Mouse (Mus musculus) E14TG2a.4 (cell line): ENCODE measurements around the gene Ptpn14.

Experiments
- H3K27me3 ChIP-seq: 2 replicates; pipeline ENCODE4 v1.6.1; 2014; ENCODE audit warnings: low read length, control low read depth; ENCODE audit not compliant: insufficient read depth
- H3K36me3 ChIP-seq: 2 replicates; pipeline ENCODE4 v1.6.1; 2014; ENCODE audit warnings: low read length, control low read depth; ENCODE audit not compliant: insufficient read depth
- H3K4me1 ChIP-seq: replicated peaks from 2 replicates; pipeline ENCODE4 v1.6.1; 2014; ENCODE audit warnings: low read depth, low read length, control low read depth
- H3K4me3 ChIP-seq: replicated peaks from 2 replicates; pipeline ENCODE4 v1.5.1; 2014; ENCODE audit warnings: mild to moderate bottlenecking, low read length
- H3K9me3 ChIP-seq: 2 replicates; pipeline ENCODE4 v1.6.1; 2014; ENCODE audit warnings: low read length, control low read depth
- CTCF ChIP-seq: conservative IDR thresholded peaks from 2 replicates; pipeline ENCODE4 v1.5.1; 2014; ENCODE audit warnings: low read length
- NANOG ChIP-seq: IDR thresholded peaks from 2 replicates; pipeline ENCODE4 v1.6.1; 2014; ENCODE audit warnings: borderline replicate concordance, low read length, mixed read lengths
- POU5F1 ChIP-seq: IDR thresholded peaks from 2 replicates; pipeline ENCODE4 v1.6.1; 2014; ENCODE audit warnings: low read length, borderline replicate concordance

The Ptpn14 gene

GRCm38 (mm10) chr1:189852456-189852855, 124.4 kb downstream of the Ptpn14 start:
- Histone ChIP-seq H3K4me3 (no peak overlapping the region), H3K36me3 (peaks cover 6% of the 10 kb centered on the region; the same call in 1 of the 2 replicates), H3K9me3 (no peaks in the 10 kb centered on the region), H3K27me3 (peaks cover 28% of the 10 kb centered on the region), H3K4me1 (peaks cover 42% of the 10 kb centered on the region)
- TF ChIP-seq CTCF (no peak), NANOG (no peak), POU5F1 (no peak)

DNA sequence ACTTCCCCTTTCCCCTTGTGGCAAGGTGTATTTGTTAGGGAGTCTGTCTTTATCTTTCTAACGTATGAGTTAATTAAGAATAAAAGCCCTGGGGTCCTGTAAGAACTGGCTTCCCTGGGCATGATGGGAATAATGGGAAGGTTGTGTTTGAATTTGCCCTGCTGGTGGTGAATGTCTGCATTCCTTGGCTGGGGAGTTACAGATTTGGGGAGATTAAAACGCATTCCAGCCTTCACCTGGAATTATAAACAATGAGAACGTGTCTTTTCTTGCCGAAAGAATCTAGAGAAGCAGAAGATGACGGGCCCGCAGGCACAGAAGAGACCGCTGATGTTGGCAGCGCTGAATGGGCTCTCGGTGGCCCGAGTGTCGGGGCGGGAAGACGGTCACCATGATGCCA, 126.6 kb downstream of the Ptpn14 start:
- Histone ChIP-seq H3K9me3 (no peaks in the 10 kb centered on the region), H3K4me3 (no peak overlapping the region), H3K4me1 (peaks cover 35% of the 10 kb centered on the region), H3K27me3 (peaks cover 26% of the 10 kb centered on the region), H3K36me3 (peaks cover 6% of the 10 kb centered on the region; the same call in 1 of the 2 replicates)
- no peak for TF ChIP-seq CTCF
- no peak for TF ChIP-seq NANOG
- TF ChIP-seq POU5F1, result no peak

- peaks cover 16% of the 10 kb centered on the region; the same call in 1 of the 2 replicates for H3K27me3 ChIP-seq
- H3K9me3 ChIP-seq, result no peaks in the 10 kb centered on the region
- no peak overlapping the region for H3K4me3 ChIP-seq
- no peak for TF ChIP-seq NANOG
- no peak for TF ChIP-seq POU5F1
- TF ChIP-seq CTCF, result no peak
- peaks cover 6% of the 10 kb centered on the region; the same call in 1 of the 2 replicates for H3K36me3 ChIP-seq
- H3K4me1 ChIP-seq, result peaks cover 24% of the 10 kb centered on the region
Observed at GRCm38 (mm10) chr1:189855739-189856138, 127.7 kb downstream of the Ptpn14 start.

GRCm38 (mm10) chr1:189858377-189858776, 130.3 kb downstream of the Ptpn14 start:
- TF ChIP-seq POU5F1, result no peak
- TF ChIP-seq CTCF, result no peak
- no peak for TF ChIP-seq NANOG
- peaks cover 9% of the 10 kb centered on the region; the same call in 1 of the 2 replicates for H3K27me3 ChIP-seq
- no peaks in the 10 kb centered on the region for H3K9me3 ChIP-seq
- H3K4me3 ChIP-seq, result no peak overlapping the region
- peaks cover 22% of the 10 kb centered on the region for H3K4me1 ChIP-seq
- H3K36me3 ChIP-seq, result no peaks in the 10 kb centered on the region

GRCm38 (mm10) chr1:189860112-189860941, 132.3 kb downstream of the Ptpn14 start:
- no peaks in the 10 kb centered on the region for H3K9me3 ChIP-seq
- no peak overlapping the region for H3K4me3 ChIP-seq
- TF ChIP-seq NANOG, result no peak
- TF ChIP-seq CTCF, result no peak
- TF ChIP-seq POU5F1, result no peak
- peaks cover 17% of the 10 kb centered on the region for H3K4me1 ChIP-seq
- H3K27me3 ChIP-seq, result peaks cover 9% of the 10 kb centered on the region; the same call in 1 of the 2 replicates
- no peaks in the 10 kb centered on the region for H3K36me3 ChIP-seq

DNA sequence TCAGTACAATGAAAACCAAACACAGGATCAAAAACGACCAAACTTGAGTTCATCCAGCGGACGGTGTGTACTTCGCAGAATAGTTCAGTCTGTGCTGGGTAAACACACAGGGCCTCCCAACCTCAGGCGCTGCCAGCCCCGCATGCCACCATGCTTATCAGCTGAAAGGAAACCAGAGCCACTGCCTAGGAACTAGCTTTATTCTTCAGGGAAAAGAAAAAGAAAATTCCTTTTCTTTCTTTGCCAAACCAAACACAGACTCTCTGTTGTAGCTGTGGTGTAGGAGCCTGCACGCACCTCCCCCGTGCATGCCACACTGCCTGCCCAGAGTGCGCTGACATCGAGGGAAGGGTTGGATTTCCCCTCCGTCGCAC, 132.9 kb downstream of the Ptpn14 start:
- peaks cover 17% of the 10 kb centered on the region for H3K4me1 ChIP-seq
- H3K9me3 ChIP-seq, result no peaks in the 10 kb centered on the region
- no peak overlapping the region for H3K4me3 ChIP-seq
- TF ChIP-seq NANOG (no peak), POU5F1 (no peak), CTCF (no peak)
- H3K27me3 ChIP-seq, result peaks cover 9% of the 10 kb centered on the region; the same call in 1 of the 2 replicates
- H3K36me3 ChIP-seq, result no peaks in the 10 kb centered on the region

DNA sequence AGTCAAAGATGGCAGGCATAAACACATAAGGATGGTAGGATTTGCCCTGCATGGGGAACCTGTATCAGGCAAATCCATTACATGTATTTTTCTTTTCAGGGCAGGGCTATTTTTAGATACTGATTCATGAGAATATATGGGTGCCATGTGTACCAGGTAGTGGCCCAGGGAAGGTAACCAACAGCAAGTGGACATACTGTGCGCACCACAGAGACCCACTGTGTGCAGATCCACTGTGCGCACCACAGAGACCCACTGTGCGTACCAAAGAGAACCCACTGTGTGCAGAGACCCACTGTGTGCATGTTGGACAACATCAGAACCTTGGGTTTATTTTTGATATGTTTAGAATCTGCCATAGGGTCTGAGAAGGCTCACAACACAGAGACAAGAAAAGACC, 135.7 kb downstream of the Ptpn14 start:
- no peak for TF ChIP-seq NANOG
- no peak for TF ChIP-seq CTCF
- TF ChIP-seq POU5F1, result no peak
- H3K4me1 ChIP-seq, result peaks cover 19% of the 10 kb centered on the region
- H3K4me3 ChIP-seq, result no peak overlapping the region
- H3K36me3 ChIP-seq, result no peaks in the 10 kb centered on the region
- no peaks in the 10 kb centered on the region for H3K9me3 ChIP-seq
- no peaks in the 10 kb centered on the region for H3K27me3 ChIP-seq

GRCm38 (mm10) chr1:189864301-189864700, 136.2 kb downstream of the Ptpn14 start:
- TF ChIP-seq POU5F1 (no peak), CTCF (no peak), NANOG (no peak)
- Histone ChIP-seq H3K4me3 (no peak overlapping the region), H3K27me3 (no peaks in the 10 kb centered on the region), H3K36me3 (no peaks in the 10 kb centered on the region), H3K4me1 (peaks cover 22% of the 10 kb centered on the region), H3K9me3 (no peaks in the 10 kb centered on the region)
